21 mouse cellular contexts compared by ENCODE assay signal in the genomic region with DNA sequence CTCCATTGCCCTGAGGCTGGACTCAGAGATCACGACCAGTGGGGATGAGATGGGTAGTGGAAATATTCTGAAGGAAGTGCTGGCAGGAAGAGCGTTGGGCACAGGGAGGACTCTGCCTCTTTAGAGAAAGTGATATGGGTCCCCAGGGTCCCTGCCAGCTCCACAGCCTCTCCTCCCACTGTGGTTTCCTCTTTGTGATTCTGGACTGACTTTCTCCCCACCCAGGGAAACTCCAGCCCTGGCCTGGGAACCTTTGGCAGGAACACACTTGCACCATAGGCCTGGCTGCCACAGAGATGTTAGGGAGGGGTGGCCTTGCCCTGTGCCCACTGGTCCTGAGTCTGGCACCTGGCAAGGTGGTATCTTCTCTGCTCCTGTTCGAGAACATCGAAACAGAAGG. TPM values are rescaled to one million over a fixed set of nuclear protein-coding genes. Genes with fewer than 3 reads are reported as not detected.
DNase-seq lines count a peak whose midpoint lies in the region; ATAC-seq and TF ChIP-seq lines count a peak whose summit lies in the region.
"Had no signal": no experiment of that assay in that cellular context is flagged by ENCODE, and none has a peak within 500 bp of the region (broad histone marks: within the 10 kb centered on the region; RNA-seq: fewer than 3 reads in every experiment).

No protein-coding gene starts in this region.

- H3K4me3 ChIP-seq in heart, adult 2 months: no peak overlapping the region
- no peak overlapping the region for H3K4me3 ChIP-seq in heart, embryonic 12.5 days
- H3K4me3 ChIP-seq in lung, embryonic 16.5 days (ENCODE audit: low read length): no peak overlapping the region
- H3K4me3 ChIP-seq: forebrain, embryonic 10.5 days; forebrain, embryonic 15.5 days; heart, embryonic 10.5 days; limb, embryonic 12.5 days; midbrain, embryonic 12.5 days; myocyte; neural tube, embryonic 12.5 days had no signal

- no peak for TF ChIP-seq POLR2A in heart, adult 2 months (IDR thresholded peaks at IDR 0.05; ENCODE audit: insufficient read depth, low read depth, low read length)

- DNase-seq in adrenal gland, postnatal 10 days: peak; percentile 23
- DNase-seq in adrenal gland, postnatal 25 days: no peak
- peak; percentile 42 to 44 for DNase-seq in heart, adult 2 months
- no peak for DNase-seq in lung, adult 18-20 months
- DNase-seq: layer of hippocampus, adult 9-11 months; right cerebral cortex, adult 18-20 months; spleen, adult 18-20 months; thymus, adult 2 months; thymus, postnatal 4 days had no signal

- no peak overlapping the region for H3K4me2 ChIP-seq in heart, embryonic 12.5 days
- H3K4me2 ChIP-seq in lung, embryonic 16.5 days (ENCODE audit: low read depth, low read length): no peak overlapping the region
- H3K4me2 ChIP-seq: forebrain, embryonic 15.5 days; limb, embryonic 12.5 days; liver, embryonic 11.5 days; midbrain, embryonic 12.5 days; neural tube, embryonic 12.5 days had no signal

- TF ChIP-seq CTCF in heart, adult 2 months (IDR thresholded peaks at IDR 0.05): no peak

- no peak for ATAC-seq in heart, embryonic 12.5 days (ENCODE audit: insufficient number of reproducible peaks, low FRiP score)
- no peak for ATAC-seq in lung, embryonic 16.5 days (ENCODE audit: low read depth)
- ATAC-seq in megakaryocyte progenitor cell, adult 5-6 weeks (replicated peaks; ENCODE audit: poor library complexity): 0 out of 2 replicates have a peak, but pooled peaks have one; percentile 4
- ATAC-seq: forebrain, embryonic 15.5 days had no signal

- no peaks in the 10 kb centered on the region for H3K79me2 ChIP-seq in heart, adult 2 months (replicated peaks; ENCODE audit: control insufficient read depth, insufficient read depth, low read length)

- WGBS in heart, adult 2 months: 60% methylated on average over 4 of the region's 4 CpGs
- WGBS in heart, embryonic 12.5 days: 63% methylated on average over 4 of the region's 4 CpGs
- 79% methylated on average over 4 of the region's 4 CpGs for WGBS in lung, embryonic 16.5 days

- H3K27me3 ChIP-seq in heart, adult 2 months (ENCODE audit: control insufficient read depth, insufficient read depth, low read length): no peaks in the 10 kb centered on the region; the same call in 1 of the 2 replicates
- peaks cover 15% of the 10 kb centered on the region for H3K27me3 ChIP-seq in heart, embryonic 12.5 days (replicated peaks)
- no peaks in the 10 kb centered on the region for H3K27me3 ChIP-seq in lung, embryonic 16.5 days (ENCODE audit: control insufficient read depth, insufficient read depth, low read depth, low read length)
- H3K27me3 ChIP-seq: forebrain, embryonic 15.5 days; limb, embryonic 12.5 days; neural tube, embryonic 12.5 days had no signal

- no peaks in the 10 kb centered on the region for H3K36me3 ChIP-seq in heart, adult 2 months (ENCODE audit: control insufficient read depth, insufficient read depth, low read length)
- no peaks in the 10 kb centered on the region for H3K36me3 ChIP-seq in heart, embryonic 12.5 days
- no peaks in the 10 kb centered on the region for H3K36me3 ChIP-seq in lung, embryonic 16.5 days (ENCODE audit: control insufficient read depth, insufficient read depth, low read length)
- H3K36me3 ChIP-seq: forebrain, embryonic 10.5 days; forebrain, embryonic 15.5 days; G1E; heart, embryonic 10.5 days; limb, embryonic 12.5 days; midbrain, embryonic 12.5 days; neural tube, embryonic 12.5 days had no signal

- peak overlapping the region; percentile 51 for H3K27ac ChIP-seq in heart, adult 2 months
- H3K27ac ChIP-seq in heart, embryonic 12.5 days (ENCODE audit: poor library complexity, severe bottlenecking): no peak overlapping the region
- no peak overlapping the region for H3K27ac ChIP-seq in lung, embryonic 16.5 days (ENCODE audit: low read length)
- H3K27ac ChIP-seq: forebrain, embryonic 10.5 days; forebrain, embryonic 15.5 days; heart, embryonic 10.5 days; limb, embryonic 12.5 days; midbrain, embryonic 12.5 days; neural tube, embryonic 12.5 days had no signal

- TF ChIP-seq EP300 in heart, adult 2 months (IDR thresholded peaks at IDR 0.05; ENCODE audit: insufficient read depth, low read depth, low read length): no peak

- H3K4me1 ChIP-seq in heart, adult 2 months (ENCODE audit: control insufficient read depth, insufficient read depth, low read length): peaks cover 28% of the 10 kb centered on the region
- peaks cover 11% of the 10 kb centered on the region for H3K4me1 ChIP-seq in heart, embryonic 12.5 days (replicated peaks)
- peaks cover 12% of the 10 kb centered on the region for H3K4me1 ChIP-seq in lung, embryonic 16.5 days (replicated peaks; ENCODE audit: control insufficient read depth, insufficient read depth, low read length)

- H3K9ac ChIP-seq in heart, adult 2 months (ENCODE audit: low read depth, low read length): no peak overlapping the region
- H3K9ac ChIP-seq in heart, embryonic 12.5 days: no peak overlapping the region
- peak overlapping the region; percentile 8; the same call in 1 of the 2 replicates for H3K9ac ChIP-seq in lung, embryonic 16.5 days (ENCODE audit: low read length)
- H3K9ac ChIP-seq: forebrain, embryonic 15.5 days; limb, embryonic 12.5 days; midbrain, embryonic 12.5 days; neural tube, embryonic 12.5 days had no signal

- no peaks in the 10 kb centered on the region for H3K9me3 ChIP-seq in heart, embryonic 12.5 days (replicated peaks)
- H3K9me3 ChIP-seq in lung, embryonic 16.5 days (ENCODE audit: control insufficient read depth, low read length): no peaks in the 10 kb centered on the region
- H3K9me3 ChIP-seq: forebrain, embryonic 10.5 days; forebrain, embryonic 15.5 days; G1E; heart, embryonic 10.5 days; limb, embryonic 12.5 days; midbrain, embryonic 12.5 days; neural tube, embryonic 12.5 days had no signal

- intact Hi-C loops in heart, adult 2 months (cut with DNase I): no loop called here

RNA-seq across cellular contexts. Expression of a gene that starts 39.6 kb away (rescaled TPM):
- 100 to 1,000 TPM; 253 to 281 TPM for total RNA-seq in adrenal gland, postnatal 10 days (2021)
- 235 and 247 TPM in 2 replicates for total RNA-seq in adrenal gland, postnatal 25 days (2021)
- 100 to 1,000 TPM; 552 to 639 TPM for total RNA-seq in heart, adult 2 months (2021)
- 393 and 410 TPM in 2 replicates for polyA plus RNA-seq in heart, adult 2 months (2012; rRNA removed)
- 38.0 and 38.7 TPM in 2 replicates for polyA plus RNA-seq in heart, embryonic 12.5 days (2016; fragmentation: Nextera tagmentation; extraction: Ambion mirVana)
- 35.8 and 36.5 TPM in 2 replicates for polyA plus RNA-seq in lung, embryonic 16.5 days (2015; fragmentation: Nextera tagmentation; extraction: Ambion mirVana)
- 40.7 and 44.1 TPM in 2 replicates for total RNA-seq in megakaryocyte progenitor cell, adult 5-6 weeks (2015)
- 90.6 and 90.9 TPM in 2 replicates for total RNA-seq in megakaryocyte progenitor cell, adult 5-6 weeks (2017)

RNA-seq across cellular contexts. Expression of a gene that starts 55.0 kb away (rescaled TPM):
- 10 to 100 TPM; 13.2 to 14.9 TPM for total RNA-seq in adrenal gland, postnatal 10 days (2021)
- total RNA-seq in adrenal gland, postnatal 25 days (2021): 17.8 and 17.9 TPM in 2 replicates
- 10 to 100 TPM; 10.0 to 10.8 TPM for total RNA-seq in heart, adult 2 months (2021)
- 7.8 and 10.5 TPM in 2 replicates for polyA plus RNA-seq in heart, adult 2 months (2012; rRNA removed)
- polyA plus RNA-seq in heart, embryonic 12.5 days (2016; fragmentation: Nextera tagmentation; extraction: Ambion mirVana): 14.1 and 14.2 TPM in 2 replicates
- polyA plus RNA-seq in lung, embryonic 16.5 days (2015; fragmentation: Nextera tagmentation; extraction: Ambion mirVana): 16.5 and 17.0 TPM in 2 replicates
- 5.6 and 7.2 TPM in 2 replicates for total RNA-seq in megakaryocyte progenitor cell, adult 5-6 weeks (2015)
- 18.6 and 27.5 TPM in 2 replicates for total RNA-seq in megakaryocyte progenitor cell, adult 5-6 weeks (2017)

Comparison
In these comparisons a context has a peak if more than half of its experiments do, and no peak if none do; other contexts are left out.
1. DNase-seq: peak in adrenal gland, postnatal 10 days (single experiment) and heart, adult 2 months (2 of 2); none in adrenal gland, postnatal 25 days (single experiment) and lung, adult 18-20 months (0 of 2).